Mouse (Mus musculus): ENCODE measurements around the gene Fry. TPM values are rescaled to one million over a fixed set of nuclear protein-coding genes. Genes with fewer than 3 reads are reported as not detected.
A peak's percentile ranks its signal among the peaks of the same experiment; 100 is the strongest.

Gene Fry
- polyA plus RNA-seq, 1 experiment from 2014 or later, result 5.5 TPM

DNA sequence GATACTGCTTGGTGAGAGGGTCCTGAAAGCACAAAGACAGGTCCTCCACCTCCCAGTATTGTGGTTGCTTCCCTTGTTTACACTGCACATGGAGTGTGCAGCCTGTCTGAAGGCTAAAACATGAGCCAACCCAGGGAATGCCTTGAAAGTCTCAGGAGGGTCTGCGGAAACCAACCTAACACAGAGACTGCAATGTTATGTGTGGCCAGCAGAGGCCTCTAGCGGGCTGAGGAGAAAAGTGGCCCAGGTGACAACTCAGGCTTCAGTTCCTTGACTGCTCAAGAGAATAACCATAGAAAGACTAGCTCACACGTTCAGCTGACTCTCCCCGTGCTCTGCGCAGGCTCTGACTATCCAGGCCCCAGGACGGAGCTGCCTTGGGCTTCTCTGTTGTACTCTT is 20.8 kb upstream of the Fry start:
- Histone ChIP-seq H3K9ac (no peak overlapping the region), H3K27ac (ENCODE audit: low read depth) (no peak overlapping the region), H3K36me3 (ENCODE audit: insufficient read depth) (no peaks in the 10 kb centered on the region), H3K4me3 (ENCODE audit: low read depth, low read length) (no peak overlapping the region), H3K9me3 (ENCODE audit: low read depth, low read length) (no peaks in the 10 kb centered on the region), H3K4me2 (0 out of 2 replicates have a peak overlapping the region, but pooled peaks have one; percentile 12), H3K4me1 (ENCODE audit: insufficient read depth) (no peaks in the 10 kb centered on the region), H3K27me3 (ENCODE audit: insufficient read depth, low read length) (no peaks in the 10 kb centered on the region)
- DNase-seq (peak; percentile 78), ATAC-seq (ENCODE audit: insufficient read depth) (peak; percentile 52; the same call in 1 of the 2 replicates)
- TF ChIP-seq CTCF (IDR thresholded peaks at IDR 0.05; ENCODE audit: low read depth), result peak; percentile 93
- 9% methylated on average over 6 of the region's 6 CpGs for WGBS

DNA sequence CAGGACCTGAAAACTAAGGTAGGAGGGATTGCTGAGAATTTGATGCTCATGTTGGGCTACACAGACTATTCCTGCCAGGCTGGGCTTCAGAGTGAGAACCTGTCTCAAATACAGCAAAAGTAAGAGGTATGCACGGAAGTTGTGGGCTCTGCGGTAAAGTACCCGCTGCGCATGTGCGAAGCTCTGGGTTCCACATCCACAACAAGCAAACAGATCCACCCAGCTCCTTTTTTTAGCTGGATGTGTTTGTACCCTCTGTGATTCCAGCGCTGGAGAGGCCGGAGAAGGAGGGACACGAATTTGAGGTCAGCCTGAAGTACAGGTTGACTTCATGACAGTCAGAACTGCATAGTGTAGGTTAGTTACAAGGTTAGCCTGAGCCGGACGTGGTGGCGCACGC is 19.7 kb upstream of the Fry start:
- Histone ChIP-seq H3K36me3 (ENCODE audit: insufficient read depth) (no peaks in the 10 kb centered on the region), H3K9ac (no peak overlapping the region), H3K4me2 (no peak overlapping the region), H3K9me3 (ENCODE audit: low read depth, low read length) (no peaks in the 10 kb centered on the region), H3K27ac (ENCODE audit: low read depth) (no peak overlapping the region), H3K27me3 (ENCODE audit: insufficient read depth, low read length) (no peaks in the 10 kb centered on the region), H3K4me3 (ENCODE audit: low read depth, low read length) (no peak overlapping the region), H3K4me1 (ENCODE audit: insufficient read depth) (no peaks in the 10 kb centered on the region)
- no peak for DNase-seq
- ATAC-seq (ENCODE audit: insufficient read depth), result no peak
- 91% methylated on average over 12 of the region's 12 CpGs for WGBS
- no peak for TF ChIP-seq CTCF (IDR thresholded peaks at IDR 0.05; ENCODE audit: low read depth)

DNA sequence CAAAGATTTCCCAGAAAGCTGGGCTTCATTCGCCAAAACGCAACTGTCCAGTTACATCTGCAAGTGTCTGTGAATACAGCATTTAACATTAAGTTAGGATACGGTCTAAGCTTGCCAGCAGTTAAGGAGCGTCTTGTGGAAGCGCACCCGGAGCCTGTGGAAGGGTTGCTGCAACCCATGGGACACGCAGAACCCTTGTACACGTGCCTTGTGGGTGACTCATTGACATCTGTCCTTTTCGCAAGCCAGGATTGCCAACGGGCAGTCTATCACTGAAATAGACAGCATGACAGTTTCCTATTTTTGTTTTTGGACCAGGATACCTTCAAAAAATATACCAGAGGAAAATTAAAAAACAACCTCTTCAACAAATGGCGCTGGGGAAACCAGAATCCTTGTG is 16.7 kb upstream of the Fry start:
- WGBS, result 81% methylated on average over 11 of the region's 11 CpGs
- DNase-seq (no peak), ATAC-seq (ENCODE audit: insufficient read depth) (no peak)
- Histone ChIP-seq H3K36me3 (ENCODE audit: insufficient read depth) (no peaks in the 10 kb centered on the region), H3K9ac (no peak overlapping the region), H3K27ac (ENCODE audit: low read depth) (no peak overlapping the region), H3K9me3 (ENCODE audit: low read depth, low read length) (no peaks in the 10 kb centered on the region), H3K27me3 (ENCODE audit: insufficient read depth, low read length) (no peaks in the 10 kb centered on the region), H3K4me1 (ENCODE audit: insufficient read depth) (no peaks in the 10 kb centered on the region), H3K4me2 (no peak overlapping the region), H3K4me3 (ENCODE audit: low read depth, low read length) (no peak overlapping the region)
- TF ChIP-seq CTCF (IDR thresholded peaks at IDR 0.05; ENCODE audit: low read depth), result no peak

DNA sequence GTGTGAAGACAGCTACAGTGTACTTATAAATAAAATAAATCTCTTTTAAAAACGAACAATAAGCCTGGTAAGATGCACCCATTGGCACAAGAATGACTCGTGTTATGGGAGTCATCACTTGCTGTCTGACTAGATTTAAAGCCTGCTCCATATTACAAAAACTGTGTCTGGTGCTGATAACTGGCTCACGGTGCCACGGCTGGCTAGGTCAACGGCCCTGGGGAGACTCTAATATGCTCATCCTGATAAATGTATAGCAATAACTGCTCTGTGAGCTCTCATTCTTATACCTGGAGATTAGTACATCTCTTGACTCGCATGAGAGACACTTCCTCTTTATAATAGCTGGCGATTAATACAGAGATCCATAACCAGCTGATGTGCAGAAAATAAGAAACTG is 12.1 kb upstream of the Fry start:
- Histone ChIP-seq H3K9me3 (ENCODE audit: low read depth, low read length) (no peaks in the 10 kb centered on the region), H3K27me3 (ENCODE audit: insufficient read depth, low read length) (no peaks in the 10 kb centered on the region), H3K4me3 (ENCODE audit: low read depth, low read length) (no peak overlapping the region), H3K36me3 (ENCODE audit: insufficient read depth) (no peaks in the 10 kb centered on the region), H3K9ac (no peak overlapping the region), H3K27ac (ENCODE audit: low read depth) (no peak overlapping the region), H3K4me1 (ENCODE audit: insufficient read depth) (no peaks in the 10 kb centered on the region), H3K4me2 (no peak overlapping the region)
- DNase-seq (no peak), ATAC-seq (ENCODE audit: insufficient read depth) (no peak)
- 87% methylated on average over 7 of the region's 7 CpGs for whole genome bisulfite sequencing
- no peak for TF ChIP-seq CTCF (IDR thresholded peaks at IDR 0.05; ENCODE audit: low read depth)

DNA sequence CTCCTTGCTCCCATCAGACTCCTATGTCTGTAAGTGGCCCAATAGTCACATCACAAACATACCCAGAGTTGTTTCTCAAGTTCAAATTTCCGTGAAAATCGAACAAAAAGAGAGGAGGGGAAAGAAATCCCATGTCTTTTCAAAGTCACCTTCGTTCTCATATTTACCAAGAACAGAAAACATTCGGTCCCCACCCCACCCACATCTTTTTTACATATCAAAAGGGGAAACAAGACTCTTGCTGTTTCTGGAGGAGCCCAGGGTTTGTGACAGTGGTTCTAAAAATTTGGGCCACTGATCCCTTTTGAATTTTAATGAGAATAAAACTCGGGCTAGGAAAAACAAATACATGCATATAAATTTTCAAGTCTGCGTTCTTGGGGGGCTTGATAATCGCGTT is 7.2 kb upstream of the Fry start:
- 46% methylated on average over 8 of the region's 8 CpGs for WGBS
- Histone ChIP-seq H3K27me3 (ENCODE audit: insufficient read depth, low read length) (no peaks in the 10 kb centered on the region), H3K36me3 (ENCODE audit: insufficient read depth) (no peaks in the 10 kb centered on the region), H3K4me3 (ENCODE audit: low read depth, low read length) (no peak overlapping the region), H3K27ac (ENCODE audit: low read depth) (no peak overlapping the region), H3K4me1 (ENCODE audit: insufficient read depth) (peaks cover 7% of the 10 kb centered on the region; the same call in 1 of the 2 replicates), H3K9ac (no peak overlapping the region), H3K4me2 (no peak overlapping the region), H3K9me3 (ENCODE audit: low read depth, low read length) (no peaks in the 10 kb centered on the region)
- no peak for TF ChIP-seq CTCF (IDR thresholded peaks at IDR 0.05; ENCODE audit: low read depth)
- DNase-seq (no peak), ATAC-seq (ENCODE audit: insufficient read depth) (no peak)

DNA sequence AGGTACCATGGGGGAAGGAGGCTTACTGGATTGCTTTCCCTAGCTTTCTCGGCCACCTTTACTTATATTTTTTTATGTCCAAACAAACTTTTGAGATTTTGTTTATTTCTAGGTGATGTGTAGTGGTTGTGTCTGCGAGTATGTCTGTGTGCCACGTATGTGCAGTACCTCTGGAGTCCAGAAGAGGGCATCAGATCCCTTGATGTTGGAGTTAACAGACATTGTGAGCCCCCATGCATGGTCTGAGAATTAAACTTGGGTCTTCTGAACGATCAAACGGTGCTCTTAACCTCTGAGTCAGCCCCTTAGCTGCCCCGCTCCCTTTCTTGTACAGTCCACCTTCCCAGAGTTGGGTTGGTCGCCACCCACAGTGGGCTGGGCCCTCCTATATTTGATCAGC is 4.4 kb upstream of the Fry start:
- no peak for ATAC-seq (ENCODE audit: insufficient read depth)
- WGBS, result 73% methylated on average over 7 of the region's 7 CpGs
- peak; percentile 59 for TF ChIP-seq CTCF (IDR thresholded peaks at IDR 0.05; ENCODE audit: low read depth)
- Histone ChIP-seq H3K4me2 (no peak overlapping the region), H3K4me3 (ENCODE audit: low read depth, low read length) (no peak overlapping the region), H3K4me1 (ENCODE audit: insufficient read depth) (peaks cover 7% of the 10 kb centered on the region; the same call in 1 of the 2 replicates), H3K9ac (no peak overlapping the region), H3K27ac (ENCODE audit: low read depth) (no peak overlapping the region), H3K9me3 (ENCODE audit: low read depth, low read length) (peaks cover 3% of the 10 kb centered on the region; the same call in 1 of the 2 replicates), H3K36me3 (ENCODE audit: insufficient read depth) (no peaks in the 10 kb centered on the region), H3K27me3 (ENCODE audit: insufficient read depth, low read length) (no peaks in the 10 kb centered on the region)
- peak; percentile 38 for DNase-seq

DNA sequence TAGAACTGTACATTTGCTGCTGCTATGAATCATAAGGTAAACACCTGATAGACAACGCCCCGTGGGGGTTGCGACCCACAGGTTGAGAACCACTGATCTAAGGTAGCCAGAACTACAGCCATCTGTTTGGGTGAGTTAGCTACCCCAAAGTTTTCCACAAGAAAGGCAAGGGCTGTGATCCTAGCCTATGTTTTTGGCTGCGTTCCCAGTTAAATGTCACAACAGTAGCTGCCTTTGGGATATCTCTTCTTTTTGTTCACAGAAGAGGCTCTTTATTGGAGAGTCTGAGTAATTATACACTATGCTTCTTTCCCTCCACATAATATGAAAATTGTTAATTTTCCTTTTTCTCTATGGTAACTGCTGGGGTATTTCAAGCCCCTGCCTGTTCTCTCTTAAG is 3.7 kb upstream of the Fry start:
- H3K4me2 ChIP-seq, result no peak overlapping the region
- TF ChIP-seq CTCF (IDR thresholded peaks at IDR 0.05; ENCODE audit: low read depth), result no peak
- no peak for ATAC-seq (ENCODE audit: insufficient read depth)
- whole genome bisulfite sequencing, result 74% methylated on average over 4 of the region's 4 CpGs
- H3K4me1 ChIP-seq (ENCODE audit: insufficient read depth), result peaks cover 7% of the 10 kb centered on the region; the same call in 1 of the 2 replicates
- H3K9ac ChIP-seq, result no peak overlapping the region
- no peak overlapping the region for H3K27ac ChIP-seq (ENCODE audit: low read depth)
- H3K9me3 ChIP-seq (ENCODE audit: low read depth, low read length), result peaks cover 3% of the 10 kb centered on the region; the same call in 1 of the 2 replicates
- H3K4me3 ChIP-seq (ENCODE audit: low read depth, low read length), result no peak overlapping the region
- no peaks in the 10 kb centered on the region for H3K36me3 ChIP-seq (ENCODE audit: insufficient read depth)
- 0 out of 2 replicates have a peak, but pooled peaks cover 4% of the 10 kb centered on the region for H3K27me3 ChIP-seq (ENCODE audit: insufficient read depth, low read length)
- peak; percentile 81 for DNase-seq

Data from lung, embryonic 14.5 days (tissue).